Mouse (Mus musculus): ENCODE data around the gene Ppl. TPM values are rescaled to one million over a fixed set of nuclear protein-coding genes. Genes with fewer than 3 reads are reported as not detected.

Ppl gene
- 0.09 and 0.39 TPM in 2 replicates for polyA plus RNA-seq (2015; fragmentation: Nextera tagmentation; extraction: Ambion mirVana)

DNA sequence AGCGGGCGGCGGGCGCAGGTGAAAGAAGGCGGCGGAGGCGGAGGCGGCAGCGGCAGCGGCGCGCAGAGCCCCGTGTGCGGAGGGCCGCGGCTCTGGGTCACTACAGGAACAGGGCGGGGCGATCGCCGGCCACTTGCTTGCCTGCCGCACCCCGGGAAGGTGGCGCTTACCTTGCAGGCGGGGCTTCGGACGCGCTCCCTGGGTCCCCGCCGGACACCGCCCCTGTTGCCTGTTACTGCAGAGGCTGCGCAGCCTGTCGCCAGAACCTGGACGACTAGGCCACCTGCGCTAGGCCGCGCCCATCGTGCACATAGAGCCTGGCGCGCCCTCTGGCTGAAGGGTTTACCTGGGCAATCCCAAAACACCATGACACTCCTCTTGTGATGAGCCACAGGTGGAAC is at the start of gene Ppl:
Ppl (minus strand) TSS at position 21 of the 401 bp plus-strand sequence.
- peaks cover 11% of the 10 kb centered on the region for H3K4me1 ChIP-seq
- no peak for ATAC-seq (replicated peaks)
- H3K9me3 ChIP-seq = no peaks in the 10 kb centered on the region
- peak within 1 kb of the TSS; percentile 31 for H3K4me3 ChIP-seq
- H3K36me3 ChIP-seq (replicated peaks) = no peaks in the 10 kb centered on the region
- H3K27ac ChIP-seq = no peak within 1 kb of the TSS
- peak within 1 kb of the TSS; percentile 49 for H3K4me2 ChIP-seq
- H3K27me3 ChIP-seq (replicated peaks) = peaks cover 50% of the 10 kb centered on the region
- H3K9ac ChIP-seq = no peak within 1 kb of the TSS
- WGBS = under 1% methylated on average over 28 of the region's 39 CpGs

DNA sequence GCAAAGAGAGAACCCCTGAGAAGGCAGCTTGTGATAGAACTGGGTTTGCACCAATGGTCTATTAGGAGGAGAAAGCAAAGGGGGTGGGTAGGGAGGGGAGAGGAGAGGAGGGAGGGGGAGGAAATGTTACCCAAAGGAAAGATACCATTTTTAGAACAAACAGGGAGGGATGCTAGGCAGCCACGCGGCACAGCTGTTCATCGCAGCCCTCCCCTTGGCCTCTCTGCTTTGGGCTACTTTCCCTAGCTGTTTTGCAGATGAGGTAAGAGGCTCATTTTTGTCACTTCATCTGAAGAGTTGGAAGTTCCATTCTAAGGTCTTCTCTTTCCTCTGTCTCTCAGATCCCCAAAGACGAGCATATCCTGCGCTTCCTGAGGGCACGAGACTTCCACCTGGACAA is 40.4 kb upstream of the Ppl start:
- Histone ChIP-seq H3K9ac (no peak overlapping the region), H3K36me3 (replicated peaks) (no peaks in the 10 kb centered on the region), H3K9me3 (no peaks in the 10 kb centered on the region), H3K27ac (no peak overlapping the region), H3K4me2 (no peak overlapping the region), H3K27me3 (replicated peaks) (no peaks in the 10 kb centered on the region), H3K4me3 (no peak overlapping the region), H3K4me1 (no peaks in the 10 kb centered on the region)
- ATAC-seq (replicated peaks) = no peak
- WGBS = 94% methylated on average over 6 of the region's 6 CpGs

DNA sequence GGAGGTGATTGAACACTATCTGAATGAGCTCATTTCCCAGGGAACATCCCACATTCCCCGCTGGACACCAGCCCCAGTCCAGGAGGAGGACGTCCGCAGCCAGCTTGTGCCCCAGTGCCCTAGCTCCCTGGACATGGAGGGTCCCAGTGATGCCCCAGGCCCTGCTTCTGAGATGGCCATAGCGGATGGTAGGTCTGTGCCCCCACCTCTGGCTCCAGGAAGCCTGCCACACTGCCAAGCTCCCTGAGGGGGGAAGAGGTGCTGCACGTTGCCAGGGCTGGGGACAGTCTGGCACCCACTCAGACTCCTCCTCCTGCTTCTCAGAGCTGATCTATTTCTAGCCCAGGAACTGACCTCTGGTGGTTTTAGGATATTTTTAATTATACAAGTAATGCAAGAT is 36.6 kb upstream of the Ppl start:
- Histone ChIP-seq H3K4me2 (no peak overlapping the region), H3K4me1 (no peaks in the 10 kb centered on the region), H3K4me3 (no peak overlapping the region), H3K27ac (no peak overlapping the region), H3K27me3 (replicated peaks) (no peaks in the 10 kb centered on the region), H3K36me3 (replicated peaks) (no peaks in the 10 kb centered on the region), H3K9ac (no peak overlapping the region), H3K9me3 (no peaks in the 10 kb centered on the region)
- WGBS = 88% methylated on average over 5 of the region's 5 CpGs
- ATAC-seq (replicated peaks) = no peak

DNA sequence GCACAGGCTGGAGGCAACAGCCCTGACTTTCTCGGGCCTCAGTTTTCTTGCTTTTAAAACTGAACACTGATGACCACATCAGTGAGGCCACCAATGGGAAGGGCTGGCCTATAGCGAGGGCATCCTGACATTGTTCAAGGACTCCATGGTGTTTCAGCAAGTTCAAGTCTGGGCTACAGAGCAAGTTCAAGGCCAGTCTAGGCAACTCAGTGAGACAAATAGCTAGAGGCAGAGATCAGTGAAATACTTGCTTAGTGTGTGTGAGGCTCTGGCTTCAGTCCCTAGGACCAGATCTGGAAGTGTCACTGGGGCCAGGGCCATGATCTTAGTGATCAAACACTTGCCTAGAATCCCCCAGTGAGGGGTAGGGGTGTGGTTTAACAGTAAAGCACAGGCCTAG is 35.8 kb upstream of the Ppl start:
- H3K4me3 ChIP-seq = no peak overlapping the region
- no peak overlapping the region for H3K27ac ChIP-seq
- no peaks in the 10 kb centered on the region for H3K36me3 ChIP-seq (replicated peaks)
- no peak overlapping the region for H3K4me2 ChIP-seq
- H3K27me3 ChIP-seq (replicated peaks) = no peaks in the 10 kb centered on the region
- 86% methylated on average over 2 of the region's 2 CpGs for WGBS
- H3K4me1 ChIP-seq = no peaks in the 10 kb centered on the region
- no peak for ATAC-seq (replicated peaks)
- H3K9me3 ChIP-seq = no peaks in the 10 kb centered on the region
- no peak overlapping the region for H3K9ac ChIP-seq

DNA sequence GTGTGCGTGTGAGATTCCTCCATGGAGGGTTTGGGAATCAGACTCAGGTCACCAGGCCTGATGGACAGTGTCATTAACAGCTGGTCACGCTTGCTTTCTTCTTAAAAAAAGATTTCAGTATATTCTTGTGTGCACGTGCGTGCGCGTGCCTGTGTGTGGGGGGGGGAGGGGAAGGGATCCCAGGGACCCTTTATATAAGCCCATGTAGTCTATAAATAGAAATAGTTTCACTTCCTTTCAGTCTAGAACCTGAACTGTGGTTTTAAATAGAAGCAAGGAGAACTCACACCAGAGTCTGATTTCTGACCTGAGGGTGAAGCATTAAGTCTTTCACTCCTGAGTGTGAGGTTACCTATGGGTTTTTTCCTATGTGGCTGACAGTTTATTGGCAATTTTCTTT is 32.1 kb upstream of the Ppl start:
- no peak for ATAC-seq (replicated peaks)
- Histone ChIP-seq H3K4me2 (no peak overlapping the region), H3K4me1 (no peaks in the 10 kb centered on the region), H3K27me3 (replicated peaks) (no peaks in the 10 kb centered on the region), H3K4me3 (no peak overlapping the region), H3K9ac (no peak overlapping the region), H3K27ac (no peak overlapping the region), H3K9me3 (no peaks in the 10 kb centered on the region), H3K36me3 (replicated peaks) (no peaks in the 10 kb centered on the region)
- WGBS = 60% methylated on average over 6 of the region's 6 CpGs

DNA sequence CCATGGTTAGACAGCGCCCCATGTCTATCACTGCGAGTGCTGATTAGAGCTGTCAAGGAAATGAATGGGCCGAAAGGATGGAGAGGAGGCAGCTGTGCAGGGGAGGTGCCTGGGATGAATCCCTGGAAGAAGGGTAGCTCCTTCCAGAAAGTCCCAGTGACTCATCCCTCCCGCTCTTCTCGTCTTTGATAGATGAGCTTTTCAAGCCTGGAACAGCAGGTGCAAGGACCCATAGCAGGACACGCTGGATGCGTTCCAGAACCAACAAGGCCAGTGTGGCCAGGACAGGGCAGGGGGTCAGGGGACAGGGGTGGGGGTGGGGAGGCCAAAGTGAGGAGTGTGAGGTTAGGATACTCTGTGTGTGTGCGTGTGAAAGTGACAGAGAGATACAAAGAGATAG is 27.0 kb upstream of the Ppl start:
- peaks cover 1% of the 10 kb centered on the region; the same call in 1 of the 2 replicates for H3K4me1 ChIP-seq
- no peaks in the 10 kb centered on the region for H3K27me3 ChIP-seq (replicated peaks)
- 86% methylated on average over 8 of the region's 8 CpGs for WGBS
- no peak overlapping the region for H3K4me3 ChIP-seq
- no peak overlapping the region for H3K4me2 ChIP-seq
- no peaks in the 10 kb centered on the region for H3K9me3 ChIP-seq
- H3K27ac ChIP-seq = no peak overlapping the region
- ATAC-seq (replicated peaks) = no peak
- H3K36me3 ChIP-seq (replicated peaks) = no peaks in the 10 kb centered on the region
- H3K9ac ChIP-seq = no peak overlapping the region

DNA sequence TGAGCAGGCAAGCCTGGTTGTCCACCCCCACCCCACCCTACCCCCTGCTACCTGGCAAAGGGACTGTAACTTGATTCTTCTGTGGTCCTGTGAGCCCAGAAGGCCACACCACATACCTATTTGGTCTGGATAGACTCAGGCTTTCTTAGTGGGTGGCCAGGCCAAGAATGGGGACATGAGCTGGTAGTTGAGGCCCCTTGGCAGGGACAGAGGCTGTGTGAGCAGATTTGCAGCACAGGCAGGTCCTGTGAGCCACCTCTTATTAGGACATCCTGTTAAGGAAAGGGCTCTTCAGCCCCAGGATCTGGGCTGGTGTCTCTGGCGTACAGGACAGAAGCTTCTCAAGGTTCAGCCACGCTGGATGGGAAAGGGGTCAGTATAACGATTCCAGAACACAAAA is 24.9 kb upstream of the Ppl start:
- H3K27me3 ChIP-seq (replicated peaks) = no peaks in the 10 kb centered on the region
- WGBS = 88% methylated on average over 3 of the region's 3 CpGs
- H3K4me3 ChIP-seq = no peak overlapping the region
- ATAC-seq (replicated peaks) = no peak
- no peaks in the 10 kb centered on the region for H3K36me3 ChIP-seq (replicated peaks)
- no peak overlapping the region for H3K4me2 ChIP-seq
- no peak overlapping the region for H3K27ac ChIP-seq
- no peaks in the 10 kb centered on the region for H3K9me3 ChIP-seq
- no peak overlapping the region for H3K9ac ChIP-seq
- peaks cover 16% of the 10 kb centered on the region for H3K4me1 ChIP-seq

DNA sequence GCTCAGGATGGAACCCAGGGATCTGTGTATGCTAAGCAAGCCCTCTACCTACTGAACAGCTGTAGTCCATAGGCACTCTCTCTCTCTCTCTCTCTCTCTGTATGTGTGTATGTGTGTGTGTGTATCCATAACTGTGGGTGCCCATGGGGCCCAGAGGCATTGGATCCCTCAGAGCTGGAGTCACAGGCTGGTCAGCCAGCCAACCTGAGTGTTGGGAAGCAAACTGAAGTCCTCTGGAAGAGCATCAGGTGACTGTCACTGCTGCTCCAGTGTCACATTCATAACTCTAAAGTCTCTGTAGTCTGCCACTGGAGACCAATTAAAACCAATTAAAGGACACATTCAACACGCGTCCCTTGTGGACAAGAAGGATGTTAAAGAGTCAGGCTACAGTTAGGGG is 24.3 kb upstream of the Ppl start:
- Histone ChIP-seq H3K36me3 (replicated peaks) (no peaks in the 10 kb centered on the region), H3K9ac (no peak overlapping the region), H3K27me3 (replicated peaks) (no peaks in the 10 kb centered on the region), H3K4me2 (no peak overlapping the region), H3K9me3 (no peaks in the 10 kb centered on the region), H3K27ac (no peak overlapping the region), H3K4me3 (no peak overlapping the region), H3K4me1 (peaks cover 16% of the 10 kb centered on the region)
- ATAC-seq (replicated peaks) = no peak
- 63% methylated on average over 2 of the region's 2 CpGs for WGBS

DNA sequence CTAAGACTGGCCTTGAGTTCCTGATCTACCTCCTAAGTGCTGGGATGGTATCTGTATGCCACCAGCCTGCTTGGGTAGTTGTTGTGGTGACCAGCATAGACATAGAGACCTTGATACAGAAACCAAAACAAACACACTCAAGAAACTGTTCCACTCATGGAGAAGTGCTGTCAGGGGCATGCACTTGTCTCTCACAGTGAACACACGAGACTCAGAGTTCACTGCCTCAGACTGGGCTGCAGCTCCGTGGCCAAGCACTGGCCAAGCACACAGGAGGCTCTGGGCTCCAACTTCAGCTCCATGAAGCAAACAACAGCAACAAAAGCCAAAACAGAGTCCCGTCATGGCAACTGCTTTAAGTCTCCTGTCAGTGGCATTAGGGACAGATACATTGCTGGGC is 22.8 kb upstream of the Ppl start:
- Histone ChIP-seq H3K9ac (no peak overlapping the region), H3K4me1 (peaks cover 16% of the 10 kb centered on the region), H3K36me3 (replicated peaks) (no peaks in the 10 kb centered on the region), H3K27me3 (replicated peaks) (no peaks in the 10 kb centered on the region), H3K9me3 (no peaks in the 10 kb centered on the region), H3K4me2 (no peak overlapping the region), H3K27ac (no peak overlapping the region), H3K4me3 (no peak overlapping the region)
- WGBS = 68% methylated on average over 3 of the region's 3 CpGs
- ATAC-seq (replicated peaks) = no peak

DNA sequence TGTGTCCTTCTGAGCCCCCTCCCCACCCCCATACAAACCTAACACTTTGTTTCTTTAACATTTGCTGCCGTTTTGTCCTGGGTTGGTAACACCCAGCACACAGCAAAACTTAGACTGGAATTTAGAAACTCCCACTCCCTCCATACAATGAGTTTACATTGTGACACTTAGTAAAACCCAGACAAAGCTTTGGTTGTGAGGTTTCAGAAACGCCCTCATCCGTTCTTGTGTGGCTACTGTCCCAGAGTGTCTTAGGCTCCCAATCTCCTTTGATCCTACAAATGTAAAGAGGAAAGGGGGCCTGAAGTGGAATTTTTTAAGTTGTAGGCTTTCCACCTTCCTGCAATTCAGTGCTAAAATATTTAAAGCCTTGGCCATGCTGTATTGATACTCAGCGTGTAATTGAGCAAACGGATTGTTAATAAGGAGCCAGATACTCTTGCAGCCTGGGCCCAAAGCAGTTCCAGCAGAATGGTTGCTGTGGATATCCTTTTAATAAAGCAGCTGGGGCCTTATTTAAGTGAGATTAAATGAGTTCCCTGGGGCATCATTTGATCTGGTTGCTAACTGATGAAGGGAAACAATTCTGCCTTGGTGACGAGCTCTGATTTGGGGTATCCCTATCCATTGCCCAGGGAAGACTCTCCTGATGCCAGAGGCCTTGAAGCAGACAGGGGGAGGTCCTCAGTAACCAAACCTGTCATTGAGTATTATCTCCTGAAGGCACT is 21.2 kb upstream of the Ppl start:
- no peak overlapping the region for H3K4me3 ChIP-seq
- peak; percentile 67 for ATAC-seq (replicated peaks)
- 11% methylated on average over 6 of the region's 6 CpGs for WGBS
- no peaks in the 10 kb centered on the region for H3K9me3 ChIP-seq
- no peaks in the 10 kb centered on the region for H3K36me3 ChIP-seq (replicated peaks)
- no peak overlapping the region for H3K9ac ChIP-seq
- 0 out of 2 replicates have a peak, but pooled peaks cover 2% of the 10 kb centered on the region for H3K27me3 ChIP-seq (replicated peaks)
- peaks cover 16% of the 10 kb centered on the region for H3K4me1 ChIP-seq
- peak overlapping the region; percentile 67 for H3K27ac ChIP-seq
- no peak overlapping the region for H3K4me2 ChIP-seq

DNA sequence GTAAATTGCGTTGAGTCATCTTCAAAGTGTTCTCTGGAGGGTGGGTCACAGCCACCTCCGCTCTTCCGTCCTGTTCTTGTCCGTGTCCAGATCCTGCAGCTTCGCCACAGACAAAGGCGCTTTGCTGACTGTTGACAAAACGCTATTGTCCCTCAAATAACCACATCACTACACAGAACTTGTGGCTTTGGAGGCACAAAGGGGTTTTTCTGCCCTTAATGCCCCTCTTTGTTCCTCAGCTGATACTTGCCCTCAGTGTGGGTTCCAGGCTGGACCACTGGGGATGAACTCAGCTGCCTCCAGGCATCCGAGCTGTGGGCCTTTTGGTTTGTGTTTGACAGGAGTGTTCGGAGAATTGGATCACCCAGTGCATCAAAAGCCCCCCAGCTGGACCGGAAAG is 18.3 kb upstream of the Ppl start:
- Histone ChIP-seq H3K36me3 (replicated peaks) (no peaks in the 10 kb centered on the region), H3K27ac (no peak overlapping the region), H3K9me3 (no peaks in the 10 kb centered on the region), H3K27me3 (replicated peaks) (0 out of 2 replicates have a peak, but pooled peaks cover 11% of the 10 kb centered on the region), H3K4me3 (no peak overlapping the region), H3K4me2 (no peak overlapping the region), H3K4me1 (peaks cover 33% of the 10 kb centered on the region), H3K9ac (no peak overlapping the region)
- no peak for ATAC-seq (replicated peaks)
- WGBS = 53% methylated on average over 10 of the region's 10 CpGs

DNA sequence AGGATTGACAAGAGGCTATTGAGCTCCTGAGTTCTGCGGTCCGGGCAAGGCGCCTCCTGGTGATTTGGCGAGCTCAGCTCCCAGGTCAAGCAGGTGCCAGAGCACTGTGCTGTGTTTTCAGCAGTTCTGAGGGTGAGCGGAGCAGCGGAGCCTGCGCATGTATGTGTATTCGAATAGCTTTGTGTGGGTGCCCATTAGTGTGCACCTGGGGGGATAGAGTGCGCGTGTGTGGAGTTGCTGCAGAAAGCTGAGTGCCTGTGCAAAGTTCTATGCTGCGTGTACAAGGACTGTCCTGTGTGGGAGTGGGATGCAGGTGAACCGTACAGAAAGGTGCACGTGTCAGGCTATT is 14.8 kb upstream of the Ppl start, which contains the start of gene Sec14l5:
Sec14l5 (plus strand) TSS at position 73 of the 349 bp plus-strand sequence.
- Histone ChIP-seq H3K9me3 (no peaks in the 10 kb centered on the region), H3K27me3 (replicated peaks) (0 out of 2 replicates have a peak, but pooled peaks cover 11% of the 10 kb centered on the region), H3K4me1 (peaks cover 17% of the 10 kb centered on the region), H3K27ac (no peak within 1 kb of the TSS), H3K4me2 (peak within 1 kb of the TSS; percentile 75), H3K4me3 (peak within 1 kb of the TSS; percentile 43), H3K36me3 (replicated peaks) (no peaks in the 10 kb centered on the region), H3K9ac (peak within 1 kb of the TSS; percentile 38)
- WGBS = 17% methylated on average over 13 of the region's 13 CpGs
- peak; percentile 34 for ATAC-seq (replicated peaks)

DNA sequence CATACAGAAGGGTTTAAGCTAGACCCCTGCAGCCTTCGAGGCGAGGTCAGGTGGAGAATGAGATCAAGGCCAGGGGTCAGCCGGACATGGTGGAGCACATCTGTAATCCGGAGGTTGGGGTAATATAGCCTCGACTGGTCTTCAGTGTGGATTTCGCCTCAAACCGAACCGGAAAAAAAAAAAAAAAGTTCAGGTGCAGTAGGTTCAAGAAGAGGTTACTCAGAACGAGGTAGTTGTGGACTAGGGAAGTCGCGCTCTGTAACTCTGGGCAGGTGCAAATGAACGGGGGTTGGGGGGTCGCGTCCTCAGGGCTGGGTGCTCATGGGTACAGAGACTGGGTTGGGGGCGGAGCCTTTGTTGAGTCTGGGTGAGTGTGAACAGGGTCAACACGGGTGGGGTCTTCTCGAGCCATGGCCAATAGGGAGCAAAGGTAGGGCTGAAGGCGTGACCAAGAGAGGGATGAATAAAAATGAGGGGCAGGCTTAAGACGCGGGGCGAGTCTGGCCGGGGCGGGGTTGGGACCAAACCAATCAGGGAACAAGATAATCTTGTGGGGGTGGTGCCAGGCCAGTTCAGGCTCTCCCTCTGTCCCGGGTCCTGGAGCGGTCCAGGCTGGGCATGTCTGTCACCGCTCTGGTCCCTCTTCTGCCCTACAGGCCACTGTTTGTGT is 14.3 kb upstream of the Ppl start:
- H3K9me3 ChIP-seq = no peaks in the 10 kb centered on the region
- no peak overlapping the region for H3K27ac ChIP-seq
- H3K36me3 ChIP-seq (replicated peaks) = no peaks in the 10 kb centered on the region
- peak; percentile 90 for ATAC-seq (replicated peaks)
- 2% methylated on average over 26 of the region's 26 CpGs for WGBS
- peak overlapping the region; percentile 38 for H3K9ac ChIP-seq
- 0 out of 2 replicates have a peak, but pooled peaks cover 11% of the 10 kb centered on the region for H3K27me3 ChIP-seq (replicated peaks)
- peaks cover 17% of the 10 kb centered on the region for H3K4me1 ChIP-seq
- peak overlapping the region; percentile 75 for H3K4me2 ChIP-seq
- peak overlapping the region; percentile 43 for H3K4me3 ChIP-seq
